Mouse (Mus musculus) frontal cortex, postnatal 36 days (tissue): ENCODE measurements around the gene Grik2.
"Not testable (repeated sequence)": the region's sequence is repeated elsewhere in the genome, so short reads cannot be mapped to it uniquely, and the experiment has no call there.

ENCODE experiments used
- DNase-seq, 2 experiments: peaks; one replicate each; pipeline ENCODE4 v3.0.0; 2022; ENCODE audit warnings: low spot score in 2 of 2

Gene Grik2

GRCm38 (mm10) chr10:49365262-49365661, 423.3 kb downstream of the Grik2 start:
- DNase-seq, result no peak

- no peak for DNase-seq
Observed at GRCm38 (mm10) chr10:49322413-49322812, 466.2 kb downstream of the Grik2 start.

- DNase-seq, result no peak
Observed at GRCm38 (mm10) chr10:49319880-49320279, 468.7 kb downstream of the Grik2 start.

- peak in 1 of 2 experiments; percentile 17 for DNase-seq
Observed at GRCm38 (mm10) chr10:49256247-49256939, 532.2 kb downstream of the Grik2 start.

- DNase-seq, result not testable (repeated sequence)
Observed at GRCm38 (mm10) chr10:49237356-49237755, 551.2 kb downstream of the Grik2 start.

- DNase-seq, result not testable (repeated sequence)
Observed at GRCm38 (mm10) chr10:49236844-49237243, 551.7 kb downstream of the Grik2 start.

- DNase-seq, result no peak
Observed at GRCm38 (mm10) chr10:49220096-49220495, 568.5 kb downstream of the Grik2 start.

- no peak for DNase-seq
Observed at GRCm38 (mm10) chr10:49219631-49220030, 568.9 kb downstream of the Grik2 start.

- DNase-seq, result no peak
Observed at GRCm38 (mm10) chr10:49191773-49192371, 596.7 kb downstream of the Grik2 start.

GRCm38 (mm10) chr10:49191291-49191690, 597.3 kb downstream of the Grik2 start:
- DNase-seq, result no peak

GRCm38 (mm10) chr10:49154134-49154533, 634.4 kb downstream of the Grik2 start:
- no peak for DNase-seq

GRCm38 (mm10) chr10:49151496-49151895, 637.1 kb downstream of the Grik2 start:
- DNase-seq, result not testable (repeated sequence)

- DNase-seq, result no peak
Observed at GRCm38 (mm10) chr10:49149714-49150113, 638.9 kb downstream of the Grik2 start.

- no peak for DNase-seq
Observed at GRCm38 (mm10) chr10:49142658-49143057, 645.9 kb downstream of the Grik2 start.

- DNase-seq, result no peak
Observed at GRCm38 (mm10) chr10:49136816-49137215, 651.8 kb downstream of the Grik2 start.

- DNase-seq, result no peak
Observed at GRCm38 (mm10) chr10:49131311-49131710, 657.3 kb downstream of the Grik2 start.

GRCm38 (mm10) chr10:49050339-49050738, 738.2 kb downstream of the Grik2 start:
- DNase-seq, result no peak

- DNase-seq, result no peak
Observed at GRCm38 (mm10) chr10:49049391-49049790, 739.2 kb downstream of the Grik2 start.
